Mouse (Mus musculus) c-Kit-positive CD71-positive TER-119-negative erythroid progenitor cells, embryonic 14.5 days (primary cell): ENCODE results near the gene Enkd1.

Experiments used
- DNase-seq: peaks from one replicate; pipeline ENCODE4 v3.0.0-alpha.2; 2013; ENCODE audit warnings: low read depth

The Enkd1 gene

DNA sequence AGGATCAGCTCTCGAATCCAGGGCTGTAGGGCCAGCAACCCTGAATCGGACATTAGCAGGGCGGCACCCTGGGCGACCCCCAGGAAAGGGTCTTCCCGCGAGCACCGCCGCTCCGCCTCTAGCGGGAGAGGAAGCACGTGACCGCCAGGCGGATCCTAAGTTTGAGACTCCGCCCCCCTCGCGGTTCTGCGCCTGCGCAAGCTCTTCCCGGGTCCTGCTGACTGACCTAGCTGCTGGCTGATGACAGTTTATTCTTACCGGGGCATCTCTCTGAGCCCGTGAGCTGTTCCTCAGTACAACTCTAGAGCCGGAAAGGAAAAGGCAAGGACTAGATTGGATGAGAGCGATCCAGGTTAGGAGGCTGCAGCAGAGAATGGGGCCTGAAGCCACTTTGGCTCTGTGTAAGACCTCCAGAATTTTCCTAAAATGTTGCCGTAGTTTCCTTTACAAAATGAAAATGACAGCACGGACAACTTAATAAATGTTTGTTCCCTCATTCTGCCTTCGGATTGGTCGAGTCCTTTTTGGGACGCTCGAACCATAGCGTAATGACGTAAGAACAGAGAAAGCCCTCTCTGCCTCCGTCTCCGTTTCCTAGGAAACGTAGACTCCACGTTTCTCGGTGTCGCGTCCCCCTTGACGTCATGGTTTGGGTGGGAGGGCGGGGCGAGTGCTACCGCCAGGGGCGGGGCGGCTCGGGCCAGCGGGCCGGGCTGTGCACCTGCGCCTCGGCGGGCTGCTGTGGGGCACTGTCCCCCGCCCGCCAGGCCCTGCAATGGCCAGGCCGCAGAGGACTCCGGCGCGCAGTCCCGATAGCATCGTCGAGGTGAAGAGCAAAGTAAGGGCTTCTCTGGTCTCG, 6.8 kb downstream of the Enkd1 start, which contains the start of the genes Acd and Pard6a:
Gene Acd (minus strand): TSS at position 137 of the 859 bp plus-strand sequence.
Gene Pard6a (plus strand): TSS at position 183 of the 859 bp plus-strand sequence.
- peak; percentile 92 for DNase-seq

DNA sequence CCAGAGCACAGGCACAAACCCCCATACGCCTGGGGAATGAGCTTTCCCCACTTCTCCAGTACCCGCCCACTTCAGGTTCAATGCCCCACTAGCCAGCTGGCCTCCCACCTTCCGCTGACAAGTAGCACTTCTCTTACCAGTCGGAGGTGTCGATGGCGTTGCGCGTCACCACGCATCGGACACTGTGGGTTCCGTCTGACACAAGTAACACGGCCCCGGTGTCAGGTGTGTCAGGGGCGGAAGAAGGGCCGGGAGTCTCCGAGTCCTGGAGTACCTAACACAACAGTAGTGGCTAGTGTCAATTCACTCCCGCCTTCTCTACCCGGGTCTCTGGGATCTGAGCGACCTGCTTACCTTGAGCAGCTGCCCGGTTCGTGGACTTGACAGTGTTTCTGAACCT, 7.4 kb downstream of the Enkd1 start:
- peak; percentile 51 for DNase-seq

- no peak for DNase-seq
Measured at GRCm38 (mm10) chr8:105699488-105700215, 8.4 kb downstream of the Enkd1 start.

- no peak for DNase-seq
Measured at GRCm38 (mm10) chr8:105698734-105699133, 9.3 kb downstream of the Enkd1 start.

DNA sequence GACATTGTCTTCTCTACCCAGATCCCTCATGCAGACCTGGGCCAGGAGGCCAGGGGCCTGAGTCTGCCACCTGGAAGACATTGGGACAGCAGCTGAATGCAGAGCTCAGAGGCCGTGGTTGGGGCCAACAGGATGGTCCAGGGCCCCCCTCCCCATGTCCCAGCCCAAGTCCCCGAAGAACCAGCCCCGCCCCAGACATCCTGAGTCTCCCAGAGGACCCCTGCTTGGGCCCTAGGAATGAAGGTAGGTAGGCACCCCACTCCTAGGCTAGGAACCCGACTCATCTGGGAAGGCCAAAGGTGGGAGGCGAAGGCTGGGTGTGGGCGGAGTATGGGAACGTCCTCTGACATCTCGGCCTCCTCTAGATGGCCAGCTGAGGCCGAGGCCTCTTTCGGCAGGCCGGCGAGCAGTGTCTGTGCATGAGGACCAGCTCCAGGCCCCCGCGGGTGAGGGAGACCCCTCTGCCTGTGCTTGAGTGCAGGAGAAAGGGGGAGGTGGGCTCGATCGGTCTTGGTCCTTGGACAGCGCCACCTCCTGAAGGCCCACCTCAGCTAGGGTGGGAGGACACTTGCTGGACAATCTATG, 10.7 kb downstream of the Enkd1 start:
- no peak for DNase-seq

- DNase-seq, result no peak
Measured at GRCm38 (mm10) chr8:105695080-105695780, 12.8 kb downstream of the Enkd1 start.

DNA sequence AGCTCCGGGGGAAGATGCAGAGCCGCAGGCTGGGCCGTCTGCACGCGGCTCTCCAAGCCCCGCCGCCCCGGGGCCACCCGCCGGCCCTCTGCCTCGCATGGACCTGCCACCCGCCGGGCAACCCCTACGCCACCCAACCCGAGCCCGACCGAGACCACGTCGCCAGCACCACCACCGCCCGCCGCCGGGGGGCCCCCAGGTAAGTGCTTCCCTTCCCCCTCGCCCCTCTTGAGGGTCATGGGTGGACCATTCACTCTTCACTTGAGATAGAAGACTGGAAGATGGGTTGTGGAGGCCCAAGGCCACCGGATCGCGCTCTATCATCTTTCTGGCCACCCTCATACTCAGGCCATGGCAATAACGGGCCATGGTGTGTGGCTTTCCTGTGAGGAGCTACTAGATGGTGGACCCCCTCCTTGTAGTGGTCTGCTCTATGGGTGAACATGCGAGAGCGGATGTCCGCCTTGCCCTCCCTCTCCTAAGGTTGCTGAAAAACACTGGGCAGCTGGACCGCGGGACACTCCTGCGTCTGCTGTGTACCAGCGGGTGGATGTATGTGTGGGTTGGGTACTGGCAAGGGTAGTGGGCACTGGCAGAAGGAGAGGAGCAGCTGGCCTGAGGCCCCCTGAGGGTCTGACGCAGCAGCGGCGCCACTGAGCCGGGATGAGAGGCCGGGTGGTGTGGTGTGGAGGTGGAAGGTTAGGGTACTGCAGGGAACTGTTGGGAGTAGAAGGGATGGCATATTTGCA, 13.8 kb downstream of the Enkd1 start:
- DNase-seq, result no peak

GRCm38 (mm10) chr8:105693648-105694047, 14.4 kb downstream of the Enkd1 start:
- DNase-seq, result peak; percentile 56

- DNase-seq, result no peak
Measured at GRCm38 (mm10) chr8:105692449-105693182, 15.4 kb downstream of the Enkd1 start.

DNA sequence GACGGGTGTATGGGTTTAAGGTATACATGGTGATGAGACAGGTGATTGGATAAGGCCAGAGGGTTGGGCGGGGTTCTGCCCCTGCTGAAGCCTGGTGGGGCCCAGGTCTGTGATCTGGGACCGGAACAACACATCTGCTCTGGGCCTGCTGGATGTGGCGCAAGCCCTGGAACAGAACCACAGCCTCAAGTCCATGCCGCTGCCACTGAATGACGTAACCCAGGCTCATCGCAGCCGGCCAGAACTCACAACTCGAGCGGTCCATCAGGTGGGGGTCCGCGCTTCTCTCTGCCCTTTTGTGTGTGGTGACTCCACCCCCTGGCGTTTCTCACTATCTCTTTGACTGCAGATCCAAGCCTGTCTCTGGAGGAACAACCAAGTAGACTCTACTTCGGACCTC, 17.0 kb downstream of the Enkd1 start:
- no peak for DNase-seq

- DNase-seq, result no peak
Measured at GRCm38 (mm10) chr8:105689983-105690360, 18.0 kb downstream of the Enkd1 start.

DNA sequence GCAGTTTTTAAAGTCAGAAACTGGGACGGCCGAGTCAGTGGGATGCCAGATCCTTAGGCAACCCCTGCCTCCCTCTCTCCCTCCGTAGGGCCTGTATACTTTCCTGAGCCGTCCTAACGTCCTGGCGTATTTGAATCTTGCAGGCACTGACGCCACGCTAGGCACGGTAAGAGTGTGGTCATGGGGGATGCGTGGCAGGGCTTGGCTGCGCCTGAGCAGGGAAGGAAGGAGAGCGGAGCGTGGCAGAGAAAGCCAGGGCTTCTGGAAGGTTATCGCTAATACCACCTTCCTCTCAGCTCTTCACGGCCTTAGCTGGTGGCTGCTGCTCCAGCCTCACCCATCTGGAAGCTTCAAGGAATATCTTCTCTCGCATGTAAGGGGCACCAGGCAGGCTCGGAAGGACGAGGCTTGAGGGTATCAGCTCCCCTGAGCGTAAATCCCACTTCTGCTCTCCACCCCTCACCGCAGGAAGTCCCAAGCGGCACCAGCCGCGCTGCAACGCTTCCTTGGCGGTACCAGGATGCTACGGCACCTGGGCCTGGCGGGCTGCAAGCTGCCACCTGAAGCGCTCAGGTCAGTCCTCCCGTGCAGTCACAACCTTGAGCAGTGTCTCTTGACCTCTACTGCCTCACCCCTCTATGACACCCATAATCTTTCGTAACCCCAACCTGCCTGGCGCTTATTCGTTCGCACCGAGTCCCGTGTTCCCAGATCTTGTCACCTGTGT, 18.6 kb downstream of the Enkd1 start:
- DNase-seq, result no peak

- DNase-seq, result no peak
Measured at GRCm38 (mm10) chr8:105688242-105688752, 19.7 kb downstream of the Enkd1 start.

DNA sequence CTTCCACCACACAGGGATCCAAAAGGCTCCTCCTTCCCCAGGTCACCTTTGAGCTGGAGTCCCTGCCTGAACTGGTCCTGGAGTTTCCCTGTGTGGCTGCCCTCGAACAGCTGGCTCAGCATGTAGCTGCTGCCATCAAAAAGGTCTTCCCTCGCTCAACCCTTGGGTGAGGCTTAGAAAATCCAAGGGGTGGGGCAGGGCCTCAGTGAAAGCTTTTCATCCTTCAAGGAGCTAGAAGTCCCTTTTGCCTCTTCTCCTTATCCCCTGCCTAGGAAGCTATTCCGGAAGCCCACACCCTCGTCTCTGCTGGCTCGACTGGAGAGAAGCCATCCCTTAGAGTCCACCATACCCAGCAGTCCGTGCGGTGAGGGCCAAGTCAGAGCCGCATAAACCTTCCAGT, 20.5 kb downstream of the Enkd1 start:
- no peak for DNase-seq

DNA sequence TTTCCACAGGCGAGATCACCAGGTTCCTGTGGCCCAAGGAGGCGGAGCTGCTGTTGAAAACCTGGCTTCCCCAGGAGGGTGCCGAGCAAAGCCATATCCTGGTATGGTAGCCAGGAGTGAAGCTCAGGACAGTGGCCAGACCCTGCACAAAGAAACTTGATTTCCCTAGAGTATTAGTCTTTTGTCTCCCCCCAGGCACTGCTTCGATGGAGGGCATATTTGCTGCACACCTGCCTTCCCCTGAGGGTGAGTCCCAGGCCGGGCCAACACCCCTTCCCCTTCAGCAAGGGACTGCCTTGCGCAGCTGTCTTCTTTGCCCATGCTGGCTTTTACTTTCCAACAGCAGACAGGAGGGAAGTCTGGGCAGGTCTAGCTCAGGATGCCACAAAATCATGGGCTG, 21.5 kb downstream of the Enkd1 start:
- DNase-seq, result no peak

- DNase-seq, result no peak
Measured at GRCm38 (mm10) chr8:105685796-105686308, 22.2 kb downstream of the Enkd1 start, which contains the start of gene Carmil2. Carmil2 (plus strand) TSS chr8:105686274.

DNA sequence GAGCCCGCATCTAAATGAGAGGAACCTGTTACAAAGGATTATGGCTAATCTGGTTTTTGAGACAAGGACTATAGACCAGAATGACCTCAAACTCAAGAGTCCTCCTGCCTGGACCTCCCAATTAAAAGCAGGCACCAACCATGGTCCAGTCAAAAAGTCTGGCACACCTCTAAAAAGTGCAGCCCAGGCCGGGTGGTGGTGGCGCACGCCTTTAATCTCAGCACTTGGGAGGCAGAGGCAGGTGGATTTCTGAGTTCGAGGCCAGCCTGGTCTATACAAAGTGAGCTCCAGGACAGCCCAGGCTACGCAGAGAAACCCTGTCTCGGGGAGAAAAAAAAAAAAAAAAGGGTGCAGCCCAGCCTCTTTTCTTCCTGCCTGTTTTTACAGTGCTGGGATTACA, 22.7 kb downstream of the Enkd1 start:
- no peak for DNase-seq

- no peak for DNase-seq
Measured at GRCm38 (mm10) chr8:105677891-105678290, 30.1 kb downstream of the Enkd1 start.

- DNase-seq, result peak; percentile 17
Measured at GRCm38 (mm10) chr8:105661167-105661566, 46.8 kb downstream of the Enkd1 start.
